Mouse (Mus musculus) layer of hippocampus, adult 11-12 months (tissue): ENCODE data around the gene Pgc.

Source experiments
- DNase-seq: peaks from one replicate; pipeline ENCODE4 v3.0.0; 2022; ENCODE audit warnings: low spot score

Pgc gene

GRCm38 (mm10) chr17:47750101-47750500 lies 23.5 kb downstream of the Pgc start:
- DNase-seq: no peak

DNA sequence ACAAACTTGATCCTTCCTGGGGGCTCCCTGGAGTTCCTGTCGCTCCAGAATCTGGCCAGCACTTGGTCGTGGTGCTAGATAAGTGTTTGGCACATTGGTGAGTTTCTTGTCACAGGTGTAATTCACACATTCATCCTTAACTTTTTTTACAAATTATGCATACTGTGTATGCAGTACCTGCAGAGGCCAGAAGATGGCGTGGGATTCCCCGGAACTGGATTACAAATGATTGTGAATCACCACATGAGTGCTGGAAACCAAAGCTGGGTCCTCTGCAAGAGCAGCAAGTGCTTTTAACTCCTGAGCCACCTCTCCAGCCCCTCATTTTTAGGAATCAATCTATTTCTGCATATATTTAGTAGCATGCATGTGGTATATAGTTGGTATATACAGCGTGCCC lies 25.2 kb downstream of the Pgc start:
- DNase-seq: no peak

- no peak for DNase-seq
Measured at GRCm38 (mm10) chr17:47753130-47753775, 26.6 kb downstream of the Pgc start.

DNA sequence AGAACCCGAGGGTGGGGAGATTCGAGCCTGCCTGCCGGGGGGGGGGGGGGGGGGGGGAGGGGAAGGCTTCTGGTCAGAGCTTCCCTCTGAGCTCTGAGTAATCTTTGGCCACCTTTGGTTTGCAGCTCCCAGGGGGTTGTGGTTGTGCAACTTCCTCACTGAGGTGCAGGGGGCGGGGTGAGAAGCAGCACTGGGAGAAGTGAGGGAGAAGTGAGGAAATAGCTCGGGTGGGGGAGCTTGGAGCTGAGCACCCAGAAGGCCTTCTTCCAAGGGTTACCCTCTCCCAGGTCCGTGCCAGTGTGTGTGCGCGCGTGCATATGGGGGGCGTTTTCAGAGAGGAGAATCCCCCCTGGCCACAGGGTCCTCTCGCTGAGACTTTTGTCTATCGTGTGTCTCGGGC lies 27.6 kb downstream of the Pgc start:
- peak; percentile 56 for DNase-seq

- no peak for DNase-seq
Measured at GRCm38 (mm10) chr17:47756366-47756765, 29.7 kb downstream of the Pgc start.

DNA sequence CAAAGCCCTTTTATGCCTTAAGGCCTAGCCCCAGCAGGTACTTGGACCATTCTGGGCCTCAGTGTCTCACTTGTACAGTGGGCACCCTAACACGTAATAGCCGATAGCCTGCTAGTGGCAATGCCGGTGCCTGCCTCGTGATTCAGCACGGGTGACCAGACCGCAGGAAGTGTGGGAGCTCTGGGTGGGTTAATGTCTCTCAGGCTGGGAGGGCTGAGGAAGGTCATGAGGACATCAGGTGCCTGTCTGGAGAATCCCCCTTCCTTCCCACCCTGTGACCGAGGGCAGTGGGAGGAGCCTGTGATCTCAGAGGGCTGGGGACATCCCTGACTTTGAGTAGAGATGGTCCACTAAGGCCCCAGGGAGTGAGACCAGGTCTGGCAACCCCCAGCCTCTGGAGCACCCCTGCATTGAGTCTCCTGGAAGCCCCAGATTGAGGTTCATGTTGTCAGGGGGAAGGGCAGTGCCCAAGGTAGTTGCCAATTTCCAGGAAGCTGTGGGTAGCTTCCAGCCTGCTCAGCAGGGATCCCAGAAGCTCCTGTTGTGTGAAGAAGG lies 30.5 kb downstream of the Pgc start:
- peak; percentile 49 for DNase-seq

GRCm38 (mm10) chr17:47759702-47760410 lies 33.2 kb downstream of the Pgc start:
- peak; percentile 66 for DNase-seq

DNA sequence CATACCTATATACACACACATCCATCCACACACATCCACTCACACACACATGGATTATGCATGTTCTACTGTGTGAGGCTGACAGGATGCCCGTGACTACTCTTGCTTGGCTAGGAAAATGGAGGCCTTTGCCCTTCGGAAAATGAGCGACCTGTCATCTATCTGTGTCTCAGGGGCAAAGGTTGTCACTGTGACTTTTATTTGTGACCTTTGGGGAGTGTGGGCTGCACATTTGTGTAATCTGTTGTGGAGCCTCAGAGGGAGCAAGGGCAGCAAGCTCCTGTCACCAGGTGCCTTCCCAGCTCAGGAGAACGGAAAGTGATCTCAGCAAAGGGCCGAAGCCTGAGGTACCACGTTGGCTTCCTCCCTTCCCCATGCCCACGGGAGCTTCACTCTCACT lies 35.4 kb downstream of the Pgc start:
- no peak for DNase-seq

GRCm38 (mm10) chr17:47762518-47763340 lies 36.1 kb downstream of the Pgc start:
- peak; percentile 91 for DNase-seq

- DNase-seq: no peak
Measured at GRCm38 (mm10) chr17:47765986-47766385, 39.3 kb downstream of the Pgc start.

GRCm38 (mm10) chr17:47766407-47767043 lies 39.9 kb downstream of the Pgc start:
- no peak for DNase-seq

GRCm38 (mm10) chr17:47767081-47767455 lies 40.4 kb downstream of the Pgc start:
- no peak for DNase-seq

DNA sequence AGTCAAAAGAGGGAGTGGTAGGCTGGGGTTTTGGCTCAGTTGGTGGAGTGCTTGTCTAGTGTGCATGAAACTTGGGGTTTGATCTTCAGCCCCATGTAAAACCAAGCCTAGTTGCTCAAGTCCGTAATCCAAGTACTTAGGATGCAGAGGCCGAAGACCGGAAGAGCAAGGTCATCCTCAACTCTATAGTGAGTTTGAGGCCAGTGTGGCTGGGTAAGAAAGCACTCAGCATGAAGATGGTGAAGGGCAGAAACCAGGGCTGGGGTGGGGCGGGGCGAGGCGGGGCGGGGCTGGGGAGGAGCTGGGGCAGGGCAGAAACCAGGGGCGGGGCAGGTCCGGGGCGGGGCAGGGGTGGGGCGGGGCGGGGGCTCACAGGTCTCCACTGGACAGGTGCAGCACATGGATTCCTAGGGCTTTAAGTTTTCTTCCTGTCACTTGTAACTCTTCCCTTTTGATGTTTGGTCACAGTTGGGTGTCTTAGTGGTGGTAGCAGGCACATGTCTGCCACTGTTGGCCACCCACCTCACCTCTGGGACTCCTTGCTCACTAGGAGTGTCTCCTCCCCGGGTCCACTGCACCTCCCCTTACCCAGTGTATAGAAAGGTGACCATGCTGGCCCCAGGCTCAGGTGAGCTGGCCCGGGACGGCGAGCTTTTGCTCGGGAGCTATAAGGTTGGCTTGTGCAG lies 41.0 kb downstream of the Pgc start:
- no peak for DNase-seq

GRCm38 (mm10) chr17:47768707-47769276 lies 42.1 kb downstream of the Pgc start:
- peak; percentile 72 for DNase-seq

DNA sequence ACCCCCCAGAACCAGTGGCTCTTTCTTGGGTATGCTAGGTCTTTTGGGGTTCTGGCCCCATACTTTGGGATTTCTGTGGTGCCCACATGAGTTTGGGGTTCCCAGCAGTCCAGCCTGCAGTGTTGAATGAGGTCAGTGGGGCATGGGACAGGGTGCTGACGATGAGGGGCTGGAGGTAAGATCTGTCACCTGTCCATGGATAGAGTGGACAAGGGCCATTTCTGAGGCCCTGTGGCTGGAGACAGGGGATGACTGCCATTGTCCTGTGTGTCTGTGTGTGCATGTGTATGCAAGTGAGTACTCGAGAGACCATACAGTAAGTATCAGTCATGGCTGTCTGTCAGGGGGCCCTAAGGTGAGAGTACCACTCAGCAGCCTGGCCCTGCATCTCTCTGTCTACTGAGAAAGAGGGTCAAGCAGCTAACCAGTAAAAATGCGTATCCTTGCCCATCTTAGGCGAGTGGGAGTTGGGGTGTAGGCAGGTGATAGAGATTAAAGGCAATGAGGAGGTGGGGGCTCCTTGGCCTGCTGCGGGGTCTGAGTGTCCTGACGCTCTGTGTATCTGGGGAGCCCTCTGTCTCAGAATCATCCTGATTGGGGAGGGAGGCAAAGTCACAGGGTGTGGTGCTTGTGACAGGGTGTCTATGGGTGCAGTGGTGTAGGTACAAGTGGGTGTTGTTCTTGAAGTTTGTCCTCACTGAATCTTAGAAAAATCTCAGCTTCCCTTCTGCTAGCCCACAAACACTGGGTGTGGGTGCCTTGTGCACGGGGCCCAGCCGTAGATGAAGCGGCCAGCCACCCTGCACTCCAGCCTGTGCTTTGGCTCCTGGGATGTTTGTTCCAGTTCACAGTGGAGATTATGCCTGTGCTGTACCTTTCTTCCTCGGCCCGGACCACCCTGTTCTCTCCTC lies 43.0 kb downstream of the Pgc start:
- DNase-seq: no peak

- DNase-seq: no peak
Measured at GRCm38 (mm10) chr17:47773604-47774003, 47.0 kb downstream of the Pgc start.

DNA sequence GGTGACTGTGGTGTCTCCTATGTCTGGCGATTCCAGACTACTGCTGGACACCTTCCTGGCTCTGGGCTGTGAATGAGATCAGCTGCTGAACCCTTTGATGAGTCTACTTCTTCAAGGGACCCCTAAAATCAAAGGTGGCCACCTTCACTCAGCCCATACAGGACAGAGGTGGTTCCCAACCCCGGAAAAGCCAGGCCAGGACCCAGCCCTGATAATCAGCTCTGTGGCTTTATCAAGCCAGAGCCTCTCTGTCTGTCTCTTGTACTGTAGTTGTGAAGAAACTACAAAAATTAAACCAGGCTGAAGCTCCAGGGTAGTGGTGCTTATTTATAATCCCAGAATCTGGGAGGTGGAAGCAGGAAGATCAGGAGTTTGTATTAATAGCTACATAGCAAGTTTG lies 50.5 kb downstream of the Pgc start:
- DNase-seq: no peak

- no peak for DNase-seq
Measured at GRCm38 (mm10) chr17:47780470-47780869, 53.8 kb downstream of the Pgc start.

- no peak for DNase-seq
Measured at GRCm38 (mm10) chr17:47782486-47782885, 55.8 kb downstream of the Pgc start.
